Mouse (Mus musculus): ENCODE measurements at regions not wholly inside any gene's neighbourhood (a gene's known extent, or its start where the extent isn't known, plus 50 kb on each side); places are given as distances from the start of the nearest gene placed in this dataset.

DNA sequence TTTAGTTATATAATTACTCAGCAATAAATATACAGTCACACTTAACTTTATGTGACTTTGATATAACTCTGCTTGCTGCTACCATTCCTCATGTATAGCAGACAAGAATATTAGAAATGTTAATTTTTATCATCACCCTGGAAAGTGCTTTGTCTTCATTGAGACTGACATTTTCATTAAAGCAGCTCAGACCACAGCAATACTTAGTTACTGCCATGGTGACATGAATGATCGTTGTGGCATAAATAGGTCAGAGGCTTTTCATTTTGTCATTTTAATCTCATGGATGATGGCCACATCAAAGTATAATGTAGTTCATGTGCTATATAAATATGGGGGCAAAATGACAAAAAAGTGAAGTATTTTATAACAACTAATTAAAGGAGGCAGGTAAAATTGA, 498.1 kb downstream of the Slc22a22 start:
- Histone ChIP-seq H3K4me3 (no peak overlapping the region), H3K9ac (ENCODE audit: low read depth, low read length) (no peak overlapping the region), H3K27ac (no peak overlapping the region), H3K79me2 (replicated peaks; ENCODE audit: control insufficient read depth, insufficient read depth, low read length) (no peaks in the 10 kb centered on the region), H3K4me1 (ENCODE audit: control insufficient read depth, insufficient read depth, low read length) (no peaks in the 10 kb centered on the region), H3K27me3 (ENCODE audit: control insufficient read depth, insufficient read depth, low read length) (no peaks in the 10 kb centered on the region), H3K36me3 (ENCODE audit: control insufficient read depth, insufficient read depth, low read length) (no peaks in the 10 kb centered on the region)
- DNase-seq, result no peak
- WGBS, result 95% methylated on average over 1 of the region's 1 CpGs
- TF ChIP-seq POLR2A (IDR thresholded peaks at IDR 0.05; ENCODE audit: insufficient read depth, low read depth, low read length), result no peak
- TF ChIP-seq CTCF (IDR thresholded peaks at IDR 0.05), result no peak
- TF ChIP-seq EP300 (IDR thresholded peaks at IDR 0.05; ENCODE audit: insufficient read depth, low read depth, low read length), result no peak
- intact Hi-C loops (cut with DNase I), result no loop called here

DNA sequence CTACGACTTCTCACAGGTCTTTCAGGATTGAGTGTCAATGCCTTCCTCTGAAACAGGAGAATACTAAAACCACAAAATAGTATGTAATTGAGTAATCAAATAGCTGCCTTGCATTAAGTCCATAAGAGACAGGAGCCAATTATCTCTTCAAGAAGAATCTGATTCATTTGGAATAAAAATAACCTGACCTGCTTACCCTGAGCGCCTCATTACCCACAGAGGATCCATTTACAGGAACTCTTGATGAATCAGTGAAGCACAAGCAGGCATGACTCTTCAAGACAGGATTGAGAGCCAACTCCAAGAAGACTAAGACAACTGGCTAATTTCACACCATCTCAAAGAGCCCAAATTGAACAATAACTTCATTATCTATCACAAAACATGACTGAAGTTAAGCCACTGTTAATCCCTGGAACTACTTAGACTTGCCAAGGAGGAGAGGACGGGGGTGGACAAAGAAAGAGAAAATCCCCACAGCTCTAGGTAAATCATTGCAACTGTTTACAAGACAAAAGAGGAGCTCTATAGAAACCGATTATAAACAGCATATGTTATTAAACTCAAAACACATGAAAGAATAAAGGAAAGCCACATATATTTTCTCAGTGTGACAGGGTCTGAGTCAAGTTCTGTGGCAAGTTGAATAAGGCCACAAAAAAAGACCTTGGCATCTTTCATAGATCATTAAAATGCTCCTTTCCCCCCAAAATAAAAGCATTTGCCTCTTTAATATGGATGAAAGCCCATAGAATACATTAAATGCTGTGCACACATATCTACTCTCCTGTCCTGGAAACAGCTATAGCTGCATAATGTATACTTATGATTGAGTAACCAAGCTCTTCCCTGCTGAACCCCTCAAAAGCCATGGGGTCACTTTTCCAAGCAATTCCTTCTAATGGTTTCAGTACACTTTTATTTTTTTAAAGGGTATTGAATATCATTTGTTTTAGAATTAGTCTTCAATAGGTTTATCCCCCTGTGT, 501.7 kb downstream of the Slc22a22 start:
- WGBS, result 72% methylated on average over 4 of the region's 4 CpGs
- Histone ChIP-seq H3K4me1 (ENCODE audit: control insufficient read depth, insufficient read depth, low read length) (no peaks in the 10 kb centered on the region), H3K9ac (ENCODE audit: low read depth, low read length) (no peak overlapping the region), H3K79me2 (replicated peaks; ENCODE audit: control insufficient read depth, insufficient read depth, low read length) (no peaks in the 10 kb centered on the region), H3K27me3 (ENCODE audit: control insufficient read depth, insufficient read depth, low read length) (no peaks in the 10 kb centered on the region), H3K4me3 (no peak overlapping the region), H3K27ac (no peak overlapping the region), H3K36me3 (ENCODE audit: control insufficient read depth, insufficient read depth, low read length) (no peaks in the 10 kb centered on the region)
- no peak for DNase-seq
- no peak for TF ChIP-seq EP300 (IDR thresholded peaks at IDR 0.05; ENCODE audit: insufficient read depth, low read depth, low read length)
- TF ChIP-seq CTCF (IDR thresholded peaks at IDR 0.05), result no peak
- TF ChIP-seq POLR2A (IDR thresholded peaks at IDR 0.05; ENCODE audit: insufficient read depth, low read depth, low read length), result no peak
- intact Hi-C loops (cut with DNase I), result no loop called here

DNA sequence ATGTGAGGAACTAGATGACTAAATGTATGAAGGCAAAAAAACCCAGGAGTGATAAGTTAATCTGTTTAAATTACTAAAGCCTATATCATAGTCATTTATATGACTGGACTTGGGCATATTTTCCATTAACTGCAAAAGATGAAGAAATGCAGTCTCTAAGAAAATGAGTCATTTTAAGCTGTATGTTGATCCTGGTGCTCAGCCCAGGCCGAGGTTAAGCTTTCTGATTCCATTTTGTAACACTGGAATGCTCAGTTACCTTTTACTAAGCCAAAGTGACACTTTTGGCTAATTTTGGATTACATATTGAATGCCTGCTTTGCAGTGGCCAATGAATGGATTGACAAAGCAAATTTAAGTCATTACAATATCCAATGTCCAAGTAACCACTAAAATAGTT, 507.3 kb downstream of the Slc22a22 start:
- intact Hi-C loops (cut with DNase I), result no loop called here
- Histone ChIP-seq H3K79me2 (replicated peaks; ENCODE audit: control insufficient read depth, insufficient read depth, low read length) (no peaks in the 10 kb centered on the region), H3K9ac (ENCODE audit: low read depth, low read length) (no peak overlapping the region), H3K4me1 (ENCODE audit: control insufficient read depth, insufficient read depth, low read length) (no peaks in the 10 kb centered on the region), H3K4me3 (no peak overlapping the region), H3K27me3 (ENCODE audit: control insufficient read depth, insufficient read depth, low read length) (no peaks in the 10 kb centered on the region), H3K27ac (no peak overlapping the region), H3K36me3 (ENCODE audit: control insufficient read depth, insufficient read depth, low read length) (no peaks in the 10 kb centered on the region)
- 50% methylated on average over 1 of the region's 1 CpGs for WGBS
- TF ChIP-seq POLR2A (IDR thresholded peaks at IDR 0.05; ENCODE audit: insufficient read depth, low read depth, low read length), result no peak
- no peak for TF ChIP-seq CTCF (IDR thresholded peaks at IDR 0.05)
- DNase-seq, result no peak

DNA sequence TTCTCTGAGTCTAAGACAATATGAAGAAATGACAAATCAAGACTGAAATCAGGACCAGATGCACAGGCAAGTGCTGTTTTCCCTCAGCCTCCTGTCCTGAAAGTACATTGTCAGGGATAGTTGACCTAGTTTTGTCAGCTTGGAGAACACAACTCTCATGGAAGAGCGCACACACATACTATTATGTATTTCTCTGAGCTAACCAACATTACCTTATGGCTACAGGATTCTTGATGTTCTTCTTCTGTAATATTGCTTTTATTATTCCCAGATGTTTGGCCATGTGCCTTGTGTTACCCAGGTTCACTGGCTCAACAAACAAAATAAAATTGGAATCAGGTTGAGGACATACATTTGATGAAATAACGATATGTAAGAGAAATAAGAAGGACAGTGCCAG, 521.1 kb downstream of the Slc22a22 start:
- WGBS, result 77% methylated on average over 2 of the region's 2 CpGs
- Histone ChIP-seq H3K4me1 (ENCODE audit: control insufficient read depth, insufficient read depth, low read length) (no peaks in the 10 kb centered on the region), H3K79me2 (replicated peaks; ENCODE audit: control insufficient read depth, insufficient read depth, low read length) (no peaks in the 10 kb centered on the region), H3K9ac (ENCODE audit: low read depth, low read length) (no peak overlapping the region), H3K4me3 (no peak overlapping the region), H3K27me3 (ENCODE audit: control insufficient read depth, insufficient read depth, low read length) (no peaks in the 10 kb centered on the region), H3K27ac (no peak overlapping the region), H3K36me3 (ENCODE audit: control insufficient read depth, insufficient read depth, low read length) (no peaks in the 10 kb centered on the region)
- TF ChIP-seq CTCF (IDR thresholded peaks at IDR 0.05), result no peak
- no peak for TF ChIP-seq EP300 (IDR thresholded peaks at IDR 0.05; ENCODE audit: insufficient read depth, low read depth, low read length)
- no peak for TF ChIP-seq POLR2A (IDR thresholded peaks at IDR 0.05; ENCODE audit: insufficient read depth, low read depth, low read length)
- intact Hi-C loops (cut with DNase I), result no loop called here
- DNase-seq, result no peak

DNA sequence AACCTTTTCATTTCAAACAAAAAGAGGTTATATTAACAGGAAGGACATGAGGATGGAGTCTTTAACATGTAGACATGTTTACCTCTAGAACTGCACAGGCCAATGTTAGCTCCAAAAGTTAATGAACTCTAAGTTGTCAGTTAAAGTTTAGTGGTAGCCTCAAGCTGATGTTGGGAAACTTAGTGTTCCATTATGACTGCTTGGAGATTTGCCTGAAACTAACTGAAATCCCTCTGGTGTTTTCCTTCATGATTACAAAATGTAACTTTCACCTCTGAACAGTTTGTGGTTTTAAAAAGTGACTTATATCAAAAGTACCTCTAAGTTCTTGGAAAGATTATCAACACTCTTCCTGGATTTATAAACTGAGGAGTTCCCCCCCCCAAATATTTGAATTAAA, 525.2 kb downstream of the Slc22a22 start:
- Histone ChIP-seq H3K79me2 (replicated peaks; ENCODE audit: control insufficient read depth, insufficient read depth, low read length) (no peaks in the 10 kb centered on the region), H3K4me3 (no peak overlapping the region), H3K9ac (ENCODE audit: low read depth, low read length) (no peak overlapping the region), H3K4me1 (ENCODE audit: control insufficient read depth, insufficient read depth, low read length) (no peaks in the 10 kb centered on the region), H3K27ac (no peak overlapping the region), H3K36me3 (ENCODE audit: control insufficient read depth, insufficient read depth, low read length) (no peaks in the 10 kb centered on the region), H3K27me3 (ENCODE audit: control insufficient read depth, insufficient read depth, low read length) (no peaks in the 10 kb centered on the region)
- intact Hi-C loops (cut with DNase I), result no loop called here
- TF ChIP-seq POLR2A (IDR thresholded peaks at IDR 0.05; ENCODE audit: insufficient read depth, low read depth, low read length) (no peak), CTCF (IDR thresholded peaks at IDR 0.05) (no peak), EP300 (IDR thresholded peaks at IDR 0.05; ENCODE audit: insufficient read depth, low read depth, low read length) (no peak)
- DNase-seq, result no peak

DNA sequence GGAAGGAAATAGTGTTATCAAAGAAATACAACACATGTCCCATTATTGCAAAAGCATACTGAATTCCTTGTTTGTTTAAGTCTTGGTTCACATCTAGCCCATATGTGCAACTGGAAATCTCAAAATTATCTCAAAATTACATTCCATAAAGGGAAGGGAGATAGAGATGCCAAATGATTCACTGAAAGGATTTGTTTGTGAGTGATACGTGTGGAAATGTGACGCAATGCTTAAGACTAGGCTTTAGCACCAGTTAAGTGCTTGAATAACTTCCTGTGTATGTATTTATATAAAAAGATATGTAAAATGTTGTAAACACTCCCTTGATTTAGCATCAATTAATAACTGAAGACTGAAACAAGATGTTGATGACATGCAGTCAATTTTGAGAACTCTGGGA, 526.6 kb downstream of the Slc22a22 start:
- Histone ChIP-seq H3K36me3 (ENCODE audit: control insufficient read depth, insufficient read depth, low read length) (no peaks in the 10 kb centered on the region), H3K79me2 (replicated peaks; ENCODE audit: control insufficient read depth, insufficient read depth, low read length) (no peaks in the 10 kb centered on the region), H3K4me1 (ENCODE audit: control insufficient read depth, insufficient read depth, low read length) (no peaks in the 10 kb centered on the region), H3K27me3 (ENCODE audit: control insufficient read depth, insufficient read depth, low read length) (no peaks in the 10 kb centered on the region), H3K9ac (ENCODE audit: low read depth, low read length) (no peak overlapping the region), H3K27ac (no peak overlapping the region), H3K4me3 (no peak overlapping the region)
- intact Hi-C loops (cut with DNase I), result no loop called here
- TF ChIP-seq POLR2A (IDR thresholded peaks at IDR 0.05; ENCODE audit: insufficient read depth, low read depth, low read length) (no peak), CTCF (IDR thresholded peaks at IDR 0.05) (no peak), EP300 (IDR thresholded peaks at IDR 0.05; ENCODE audit: insufficient read depth, low read depth, low read length) (no peak)
- WGBS, result 40% methylated on average over 2 of the region's 2 CpGs
- DNase-seq, result no peak

Measured in heart, adult 2 months (tissue).